Mouse (Mus musculus): ENCODE data around the gene Sparcl1. TPM values are rescaled to one million over a fixed set of nuclear protein-coding genes. Genes with fewer than 3 reads are reported as not detected.

The Sparcl1 gene
- polyA plus RNA-seq, 1 experiment from 2014 or later = 62.0 TPM

GRCm38 (mm10) chr5:104130891-104131290 is 17.4 kb upstream of the Sparcl1 start:
- Histone ChIP-seq H3K4me1 (no peaks in the 10 kb centered on the region), H3K36me3 (no peaks in the 10 kb centered on the region), H3K9ac (replicated peaks) (no peak overlapping the region), H3K27me3 (no peaks in the 10 kb centered on the region), H3K4me3 (no peak overlapping the region), H3K9me3 (no peaks in the 10 kb centered on the region), H3K27ac (replicated peaks) (no peak overlapping the region), H3K4me2 (replicated peaks) (no peak overlapping the region)
- 88% methylated on average over 4 of the region's 4 CpGs for WGBS
- no peak for ATAC-seq (ENCODE audit: low FRiP score, low read depth)

- 77% methylated on average over 12 of the region's 12 CpGs for WGBS
- H3K4me1 ChIP-seq = no peaks in the 10 kb centered on the region
- no peaks in the 10 kb centered on the region; the same call in 1 of the 2 replicates for H3K27me3 ChIP-seq
- H3K9me3 ChIP-seq = no peaks in the 10 kb centered on the region
- H3K36me3 ChIP-seq = no peaks in the 10 kb centered on the region
- H3K9ac ChIP-seq (replicated peaks) = no peak overlapping the region
- H3K27ac ChIP-seq (replicated peaks) = no peak overlapping the region
- no peak overlapping the region for H3K4me2 ChIP-seq (replicated peaks)
- ATAC-seq (ENCODE audit: low FRiP score, low read depth) = no peak
- H3K4me3 ChIP-seq = no peak overlapping the region
Observed at GRCm38 (mm10) chr5:104128281-104129031, 14.9 kb upstream of the Sparcl1 start.

GRCm38 (mm10) chr5:104127351-104127750 is 13.8 kb upstream of the Sparcl1 start:
- 80% methylated on average over 1 of the region's 1 CpGs for WGBS
- no peaks in the 10 kb centered on the region for H3K9me3 ChIP-seq
- H3K4me2 ChIP-seq (replicated peaks) = no peak overlapping the region
- no peak for ATAC-seq (ENCODE audit: low FRiP score, low read depth)
- no peaks in the 10 kb centered on the region for H3K4me1 ChIP-seq
- no peak overlapping the region for H3K9ac ChIP-seq (replicated peaks)
- H3K4me3 ChIP-seq = no peak overlapping the region
- no peaks in the 10 kb centered on the region for H3K36me3 ChIP-seq
- no peak overlapping the region for H3K27ac ChIP-seq (replicated peaks)
- H3K27me3 ChIP-seq = no peaks in the 10 kb centered on the region; the same call in 1 of the 2 replicates

- no peak for ATAC-seq (ENCODE audit: low FRiP score, low read depth)
- no peaks in the 10 kb centered on the region for H3K36me3 ChIP-seq
- H3K9ac ChIP-seq (replicated peaks) = no peak overlapping the region
- H3K4me3 ChIP-seq = no peak overlapping the region
- no peaks in the 10 kb centered on the region for H3K9me3 ChIP-seq
- 88% methylated on average over 12 of the region's 12 CpGs for WGBS
- H3K27ac ChIP-seq (replicated peaks) = no peak overlapping the region
- H3K4me1 ChIP-seq = no peaks in the 10 kb centered on the region
- H3K4me2 ChIP-seq (replicated peaks) = no peak overlapping the region
- H3K27me3 ChIP-seq = no peaks in the 10 kb centered on the region; the same call in 1 of the 2 replicates
Observed at GRCm38 (mm10) chr5:104126561-104127320, 13.2 kb upstream of the Sparcl1 start.

GRCm38 (mm10) chr5:104124016-104124658 is 10.6 kb upstream of the Sparcl1 start:
- Histone ChIP-seq H3K9me3 (no peaks in the 10 kb centered on the region), H3K27ac (replicated peaks) (no peak overlapping the region), H3K27me3 (no peaks in the 10 kb centered on the region; the same call in 1 of the 2 replicates), H3K4me3 (no peak overlapping the region), H3K9ac (replicated peaks) (no peak overlapping the region), H3K4me2 (replicated peaks) (no peak overlapping the region), H3K36me3 (no peaks in the 10 kb centered on the region), H3K4me1 (no peaks in the 10 kb centered on the region)
- ATAC-seq (ENCODE audit: low FRiP score, low read depth) = no peak
- WGBS = 92% methylated on average over 6 of the region's 6 CpGs

GRCm38 (mm10) chr5:104115890-104116289 is 2.4 kb upstream of the Sparcl1 start:
- H3K36me3 ChIP-seq = no peaks in the 10 kb centered on the region
- 94% methylated on average over 4 of the region's 4 CpGs for WGBS

GRCm38 (mm10) chr5:104115118-104115517 is 1.6 kb upstream of the Sparcl1 start:
- Histone ChIP-seq H3K4me1 (peaks cover 42% of the 10 kb centered on the region), H3K4me2 (replicated peaks) (no peak overlapping the region), H3K36me3 (no peaks in the 10 kb centered on the region), H3K27me3 (peaks cover 50% of the 10 kb centered on the region), H3K9me3 (no peaks in the 10 kb centered on the region), H3K9ac (replicated peaks) (no peak overlapping the region), H3K4me3 (no peak overlapping the region), H3K27ac (replicated peaks) (no peak overlapping the region; the same call in 1 of the 2 replicates)
- 51% methylated on average over 14 of the region's 14 CpGs for WGBS
- no peak for ATAC-seq (ENCODE audit: low FRiP score, low read depth)

More at GRCm38 (mm10) chr5:104115890-104116289, 2.4 kb upstream of the Sparcl1 start:
- Histone ChIP-seq H3K27ac (replicated peaks) (no peak overlapping the region), H3K9me3 (no peaks in the 10 kb centered on the region), H3K9ac (replicated peaks) (no peak overlapping the region), H3K27me3 (peaks cover 50% of the 10 kb centered on the region), H3K4me1 (peaks cover 34% of the 10 kb centered on the region), H3K4me3 (no peak overlapping the region), H3K4me2 (replicated peaks) (no peak overlapping the region)
- ATAC-seq (ENCODE audit: low FRiP score, low read depth) = no peak

- H3K4me3 ChIP-seq = no peak overlapping the region
- H3K27ac ChIP-seq (replicated peaks) = no peak overlapping the region
- ATAC-seq (ENCODE audit: low FRiP score, low read depth) = no peak
- 42% methylated on average over 5 of the region's 5 CpGs for WGBS
- H3K9ac ChIP-seq (replicated peaks) = no peak overlapping the region
- peaks cover 58% of the 10 kb centered on the region for H3K27me3 ChIP-seq
- H3K9me3 ChIP-seq = no peaks in the 10 kb centered on the region
- H3K4me2 ChIP-seq (replicated peaks) = 0 out of 2 replicates have a peak overlapping the region, but pooled peaks have one; percentile 16
- peaks cover 66% of the 10 kb centered on the region for H3K4me1 ChIP-seq
- H3K36me3 ChIP-seq = no peaks in the 10 kb centered on the region
Observed at GRCm38 (mm10) chr5:104112511-104112910, 1.0 kb downstream of the Sparcl1 start.

- no peak overlapping the region for H3K4me3 ChIP-seq
- peak overlapping the region; percentile 46; the same call in 1 of the 2 replicates for H3K27ac ChIP-seq (replicated peaks)
- no peak overlapping the region for H3K9ac ChIP-seq (replicated peaks)
- 0 out of 2 replicates have a peak overlapping the region, but pooled peaks have one; percentile 16 for H3K4me2 ChIP-seq (replicated peaks)
- H3K27me3 ChIP-seq = peaks cover 62% of the 10 kb centered on the region
- H3K4me1 ChIP-seq = peaks cover 66% of the 10 kb centered on the region
- H3K9me3 ChIP-seq = no peaks in the 10 kb centered on the region
- no peak for ATAC-seq (ENCODE audit: low FRiP score, low read depth)
- 23% methylated on average over 9 of the region's 9 CpGs for WGBS
- no peaks in the 10 kb centered on the region for H3K36me3 ChIP-seq
Observed at GRCm38 (mm10) chr5:104112016-104112415, 1.5 kb downstream of the Sparcl1 start.

GRCm38 (mm10) chr5:104110171-104110920 is 3.2 kb downstream of the Sparcl1 start:
- Histone ChIP-seq H3K4me3 (no peak overlapping the region), H3K4me2 (replicated peaks) (peak overlapping the region; percentile 35), H3K27me3 (peaks cover 59% of the 10 kb centered on the region), H3K9ac (replicated peaks) (no peak overlapping the region), H3K4me1 (peaks cover 65% of the 10 kb centered on the region), H3K9me3 (no peaks in the 10 kb centered on the region), H3K27ac (replicated peaks) (peak overlapping the region; percentile 69), H3K36me3 (no peaks in the 10 kb centered on the region)
- 13% methylated on average over 9 of the region's 9 CpGs for WGBS
- ATAC-seq (ENCODE audit: low FRiP score, low read depth) = peak; percentile 86

GRCm38 (mm10) chr5:104109516-104109915 is 4.0 kb downstream of the Sparcl1 start:
- Histone ChIP-seq H3K36me3 (no peaks in the 10 kb centered on the region), H3K4me2 (replicated peaks) (peak overlapping the region; percentile 52), H3K27me3 (peaks cover 53% of the 10 kb centered on the region), H3K9me3 (no peaks in the 10 kb centered on the region), H3K27ac (replicated peaks) (peak overlapping the region; percentile 69), H3K4me1 (peaks cover 62% of the 10 kb centered on the region), H3K4me3 (no peak overlapping the region), H3K9ac (replicated peaks) (no peak overlapping the region)
- ATAC-seq (ENCODE audit: low FRiP score, low read depth) = no peak
- 31% methylated on average over 3 of the region's 3 CpGs for WGBS

Data from midbrain, embryonic 12.5 days (tissue).